Mouse (Mus musculus): ENCODE results near the gene Gm4353. TPM values are rescaled to one million over a fixed set of nuclear protein-coding genes. Genes with fewer than 3 reads are reported as not detected.

Gene Gm4353
- total and polyA plus RNA-seq, 3 experiments, result 1.4 to 2.0 TPM; not detected in 1

GRCm38 (mm10) chr7:116038511-116038910 is 45.9 kb downstream of the Gm4353 start, which contains the start of gene Sox6:
Gene Sox6, minus strand, starts transcription at chr7:116038796.
- Histone ChIP-seq H3K36me3 (replicated peaks) (no peaks in the 10 kb centered on the region), H3K4me1 (ENCODE audit: insufficient read depth, low read depth, low read length) (peaks cover 40% of the 10 kb centered on the region), H3K9me3 (replicated peaks) (no peaks in the 10 kb centered on the region), H3K27me3 (ENCODE audit: insufficient read depth, low read length) (peaks cover 73% of the 10 kb centered on the region), H3K4me3 (ENCODE audit: low read depth, low read length) (peak within 1 kb of the TSS; percentile 67; the same call in 1 of the 2 replicates)
- DNase-seq (ENCODE audit: low spot score), result no peak
- ATAC-seq (ENCODE audit: extremely low read depth, insufficient number of reproducible peaks, low FRiP score, poor library complexity, severe bottlenecking), result no peak
- TF ChIP-seq GATA2 (IDR thresholded peaks at IDR 0.05; ENCODE audit: borderline replicate concordance, low read depth, low read length), result no peak
- no peak for TF ChIP-seq GATA1 (IDR thresholded peaks at IDR 0.05; ENCODE audit: borderline replicate concordance, low read length)
- TF ChIP-seq TAL1 (conservative IDR thresholded peaks at IDR 0.05; ENCODE audit: low read depth, low read length), result no peak
- TF ChIP-seq POLR2AphosphoS5 (IDR thresholded peaks at IDR 0.05; ENCODE audit: insufficient replicate concordance, low read depth, low read length), result no peak
- TF ChIP-seq CTCF (IDR thresholded peaks at IDR 0.05; ENCODE audit: low read depth, low read length), result no peak

- no peaks in the 10 kb centered on the region for H3K36me3 ChIP-seq (replicated peaks)
- no peak for DNase-seq (ENCODE audit: low spot score)
- H3K4me1 ChIP-seq (ENCODE audit: insufficient read depth, low read depth, low read length), result peaks cover 44% of the 10 kb centered on the region
- ATAC-seq (ENCODE audit: extremely low read depth, insufficient number of reproducible peaks, low FRiP score, poor library complexity, severe bottlenecking), result no peak
- H3K4me3 ChIP-seq (ENCODE audit: low read depth, low read length), result no peak overlapping the region
- H3K27me3 ChIP-seq (ENCODE audit: insufficient read depth, low read length), result peaks cover 77% of the 10 kb centered on the region
- no peak for TF ChIP-seq GATA1 (IDR thresholded peaks at IDR 0.05; ENCODE audit: borderline replicate concordance, low read length)
- no peak for TF ChIP-seq POLR2AphosphoS5 (IDR thresholded peaks at IDR 0.05; ENCODE audit: insufficient replicate concordance, low read depth, low read length)
- TF ChIP-seq TAL1 (conservative IDR thresholded peaks at IDR 0.05; ENCODE audit: low read depth, low read length), result no peak
- TF ChIP-seq CTCF (IDR thresholded peaks at IDR 0.05; ENCODE audit: low read depth, low read length), result no peak
- TF ChIP-seq GATA2 (IDR thresholded peaks at IDR 0.05; ENCODE audit: borderline replicate concordance, low read depth, low read length), result no peak
- no peaks in the 10 kb centered on the region for H3K9me3 ChIP-seq (replicated peaks)
Measured at GRCm38 (mm10) chr7:116038024-116038423, 46.4 kb downstream of the Gm4353 start.

GRCm38 (mm10) chr7:116036591-116037555 is 47.6 kb downstream of the Gm4353 start:
- Histone ChIP-seq H3K27me3 (ENCODE audit: insufficient read depth, low read length) (peaks cover 86% of the 10 kb centered on the region), H3K36me3 (replicated peaks) (no peaks in the 10 kb centered on the region), H3K4me3 (ENCODE audit: low read depth, low read length) (no peak overlapping the region; the same call in 1 of the 2 replicates), H3K9me3 (replicated peaks) (no peaks in the 10 kb centered on the region), H3K4me1 (ENCODE audit: insufficient read depth, low read depth, low read length) (peaks cover 54% of the 10 kb centered on the region)
- no peak for TF ChIP-seq GATA2 (IDR thresholded peaks at IDR 0.05; ENCODE audit: borderline replicate concordance, low read depth, low read length)
- no peak for TF ChIP-seq TAL1 (conservative IDR thresholded peaks at IDR 0.05; ENCODE audit: low read depth, low read length)
- TF ChIP-seq GATA1 (IDR thresholded peaks at IDR 0.05; ENCODE audit: borderline replicate concordance, low read length), result no peak
- TF ChIP-seq POLR2AphosphoS5 (IDR thresholded peaks at IDR 0.05; ENCODE audit: insufficient replicate concordance, low read depth, low read length), result no peak
- TF ChIP-seq CTCF (IDR thresholded peaks at IDR 0.05; ENCODE audit: low read depth, low read length), result no peak
- ATAC-seq (ENCODE audit: extremely low read depth, insufficient number of reproducible peaks, low FRiP score, poor library complexity, severe bottlenecking) (no peak), DNase-seq (ENCODE audit: low spot score) (no peak)

- ATAC-seq (ENCODE audit: extremely low read depth, insufficient number of reproducible peaks, low FRiP score, poor library complexity, severe bottlenecking), result no peak
- Histone ChIP-seq H3K36me3 (replicated peaks) (no peaks in the 10 kb centered on the region), H3K27me3 (ENCODE audit: insufficient read depth, low read length) (peaks cover 97% of the 10 kb centered on the region), H3K4me3 (ENCODE audit: low read depth, low read length) (no peak overlapping the region), H3K9me3 (replicated peaks) (no peaks in the 10 kb centered on the region), H3K4me1 (ENCODE audit: insufficient read depth, low read depth, low read length) (peaks cover 64% of the 10 kb centered on the region)
- no peak for DNase-seq (ENCODE audit: low spot score)
- TF ChIP-seq CTCF (IDR thresholded peaks at IDR 0.05; ENCODE audit: low read depth, low read length) (no peak), GATA1 (IDR thresholded peaks at IDR 0.05; ENCODE audit: borderline replicate concordance, low read length) (no peak), TAL1 (conservative IDR thresholded peaks at IDR 0.05; ENCODE audit: low read depth, low read length) (no peak), GATA2 (IDR thresholded peaks at IDR 0.05; ENCODE audit: borderline replicate concordance, low read depth, low read length) (no peak), POLR2AphosphoS5 (IDR thresholded peaks at IDR 0.05; ENCODE audit: insufficient replicate concordance, low read depth, low read length) (no peak)
Measured at GRCm38 (mm10) chr7:116035504-116035903, 48.9 kb downstream of the Gm4353 start.

- Histone ChIP-seq H3K4me1 (ENCODE audit: insufficient read depth, low read depth, low read length) (peaks cover 53% of the 10 kb centered on the region), H3K9me3 (replicated peaks) (no peaks in the 10 kb centered on the region), H3K27me3 (ENCODE audit: insufficient read depth, low read length) (peaks cover 95% of the 10 kb centered on the region), H3K4me3 (ENCODE audit: low read depth, low read length) (peak overlapping the region; percentile 44; the same call in 1 of the 2 replicates), H3K36me3 (replicated peaks) (no peaks in the 10 kb centered on the region)
- DNase-seq (ENCODE audit: low spot score), result no peak
- TF ChIP-seq TAL1 (conservative IDR thresholded peaks at IDR 0.05; ENCODE audit: low read depth, low read length) (no peak), POLR2AphosphoS5 (IDR thresholded peaks at IDR 0.05; ENCODE audit: insufficient replicate concordance, low read depth, low read length) (no peak), CTCF (IDR thresholded peaks at IDR 0.05; ENCODE audit: low read depth, low read length) (no peak), GATA2 (IDR thresholded peaks at IDR 0.05; ENCODE audit: borderline replicate concordance, low read depth, low read length) (no peak), GATA1 (IDR thresholded peaks at IDR 0.05; ENCODE audit: borderline replicate concordance, low read length) (no peak)
- ATAC-seq (ENCODE audit: extremely low read depth, insufficient number of reproducible peaks, low FRiP score, poor library complexity, severe bottlenecking), result no peak
Measured at GRCm38 (mm10) chr7:116034282-116034758, 50.1 kb downstream of the Gm4353 start.

Data from G1E (cell line).